Mouse (Mus musculus) erythroblast, embryonic 14.5 days (primary cell): ENCODE results near the gene Gpr107.

Experiments
- GATA1 ChIP-seq: IDR thresholded peaks from 2 replicates; pipeline ENCODE4 v1.6.1; 2012; ENCODE audit warnings: low read length, inconsistent platforms, mixed read lengths
- TAL1 ChIP-seq: IDR thresholded peaks from 3 replicates; pipeline ENCODE4 v1.6.1; 2012; ENCODE audit warnings: low read length, inconsistent platforms, mixed read lengths

- TF ChIP-seq GATA1 (no peak), TAL1 (no peak)
These were observed 107.3 kb downstream of the Gpr107 start for GRCm38 (mm10) chr2:31259367-31259920.
